Mouse (Mus musculus): ENCODE data around the gene Trmt1l.

DNA sequence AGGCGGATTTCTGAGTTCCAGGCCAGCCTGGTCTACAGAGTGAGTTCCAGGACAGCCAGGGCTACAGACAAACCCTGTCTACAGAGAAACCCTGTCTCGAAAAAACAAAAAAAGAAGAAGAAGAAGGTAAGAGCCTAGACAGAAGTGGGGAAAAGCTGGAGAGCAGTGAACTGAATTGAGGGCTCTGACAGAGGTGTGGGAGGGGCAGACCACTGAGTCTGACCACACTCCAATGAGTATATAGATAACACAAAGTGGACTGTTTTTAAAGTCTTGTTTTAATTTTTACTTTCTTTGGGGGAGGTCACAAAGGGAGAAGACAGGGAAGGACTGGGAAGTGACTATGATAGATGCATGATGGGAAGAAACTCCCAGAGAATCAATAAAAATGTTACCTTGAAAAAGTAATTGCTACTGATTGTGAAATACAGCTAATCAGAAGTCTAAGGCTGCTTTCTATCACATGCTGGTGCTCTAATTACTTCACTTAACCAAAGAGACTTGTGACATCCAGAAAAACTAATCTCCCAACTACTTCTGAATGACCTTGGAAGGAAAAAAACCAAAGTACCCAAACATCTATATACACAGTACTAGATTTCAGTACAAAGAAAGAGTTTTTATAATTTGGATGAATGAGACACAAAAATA lies 67.4 kb downstream of the Trmt1l start:
- TF ChIP-seq CTCF (IDR thresholded peaks at IDR 0.05; ENCODE audit: low read depth) (no peak), EP300 (optimal IDR thresholded peaks at IDR 0.05) (no peak)

Data from stomach, postnatal 0 days (tissue).